Mouse (Mus musculus): ENCODE results near the gene Trmt112. TPM values are rescaled to one million over a fixed set of nuclear protein-coding genes. Genes with fewer than 3 reads are reported as not detected.

Trmt112 gene
- polyA plus RNA-seq, 1 experiment from 2014 or later: 79.1 TPM

DNA sequence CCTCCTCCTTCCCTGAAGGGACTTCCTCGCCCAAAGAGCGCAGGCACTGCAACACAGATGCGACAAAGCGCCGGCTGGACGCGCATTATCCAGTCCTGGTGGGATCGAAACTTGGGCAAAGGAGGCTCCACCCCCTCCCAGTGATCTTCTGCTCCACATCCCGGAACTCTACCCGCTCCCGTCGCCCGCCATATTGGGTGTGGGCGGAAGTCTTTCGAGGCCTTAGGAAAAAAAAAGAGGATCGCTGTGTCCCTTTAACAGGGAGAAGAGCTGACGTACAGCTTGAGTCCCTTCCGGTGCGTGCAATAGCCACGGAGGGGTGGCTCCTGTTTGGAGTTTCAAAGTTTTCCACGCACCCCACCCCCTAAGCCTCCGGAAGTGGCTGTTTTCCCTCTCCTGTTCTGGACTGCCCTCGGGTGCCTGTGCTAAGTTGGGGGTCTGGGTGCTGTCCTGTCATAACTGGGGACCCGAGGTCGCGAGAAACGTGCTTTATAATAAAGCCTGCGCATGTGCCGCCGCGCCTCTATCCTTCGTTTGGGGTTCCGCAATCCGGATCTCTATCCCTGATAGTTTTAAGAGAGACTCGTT lies 42.0 kb downstream of the Trmt112 start:
- peaks cover 46% of the 10 kb centered on the region for H3K4me1 ChIP-seq
- no peaks in the 10 kb centered on the region for H3K27me3 ChIP-seq (replicated peaks)
- H3K9ac ChIP-seq: peak overlapping the region; percentile 86
- peak overlapping the region; percentile 91 for H3K4me2 ChIP-seq
- ATAC-seq (ENCODE audit: extremely low read depth, insufficient number of reproducible peaks, low FRiP score, low TSS enrichment): peak; percentile 52
- peak overlapping the region; percentile 97 for H3K27ac ChIP-seq (replicated peaks)
- 0% methylated on average over 35 of the region's 35 CpGs for WGBS
- H3K9me3 ChIP-seq: no peaks in the 10 kb centered on the region
- peaks cover 38% of the 10 kb centered on the region for H3K36me3 ChIP-seq
- peak overlapping the region; percentile 63 for H3K4me3 ChIP-seq

DNA sequence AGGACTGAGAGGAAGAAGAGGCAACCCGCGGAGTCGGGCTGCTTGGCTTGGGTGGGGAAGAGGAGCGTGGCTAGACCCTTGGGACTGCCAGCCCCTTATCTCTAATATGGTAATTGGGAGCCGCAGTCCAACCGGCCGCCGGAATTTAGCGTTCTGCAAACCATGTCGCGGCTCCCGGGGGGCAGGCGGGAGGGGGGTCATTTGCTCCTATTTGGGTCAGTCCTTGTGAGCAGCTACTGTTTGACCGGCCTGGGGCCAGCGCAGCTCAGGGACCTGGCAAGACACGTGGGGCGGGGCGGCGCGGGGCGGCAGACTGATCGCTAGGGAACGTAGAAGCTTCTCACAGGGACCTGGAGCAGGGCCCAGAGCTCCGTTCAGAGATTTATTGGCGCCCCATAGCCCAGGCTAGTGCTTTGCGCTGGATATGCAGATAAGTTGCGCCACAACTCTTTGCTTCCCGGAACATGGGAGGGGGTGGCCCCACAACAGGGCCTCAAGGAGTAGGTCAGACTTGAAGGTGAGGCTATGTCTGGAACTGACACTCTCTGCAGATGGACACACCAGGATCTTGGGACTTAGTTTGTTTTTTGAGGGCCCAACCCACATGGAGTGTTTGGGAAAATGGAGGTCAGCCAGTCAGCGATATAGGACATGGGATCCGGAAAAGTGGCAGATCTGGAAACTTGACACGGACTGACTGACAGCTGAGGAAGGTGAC lies 42.7 kb downstream of the Trmt112 start:
- H3K9me3 ChIP-seq: no peaks in the 10 kb centered on the region
- peak overlapping the region; percentile 97 for H3K27ac ChIP-seq (replicated peaks)
- peaks cover 39% of the 10 kb centered on the region for H3K36me3 ChIP-seq
- H3K4me3 ChIP-seq: peak overlapping the region; percentile 63
- 1% methylated on average over 31 of the region's 31 CpGs for WGBS
- H3K4me2 ChIP-seq: peak overlapping the region; percentile 91
- H3K27me3 ChIP-seq (replicated peaks): no peaks in the 10 kb centered on the region
- ATAC-seq (ENCODE audit: extremely low read depth, insufficient number of reproducible peaks, low FRiP score, low TSS enrichment): peak; percentile 35; the same call in 1 of the 2 replicates
- H3K9ac ChIP-seq: peak overlapping the region; percentile 86
- H3K4me1 ChIP-seq: peaks cover 46% of the 10 kb centered on the region

DNA sequence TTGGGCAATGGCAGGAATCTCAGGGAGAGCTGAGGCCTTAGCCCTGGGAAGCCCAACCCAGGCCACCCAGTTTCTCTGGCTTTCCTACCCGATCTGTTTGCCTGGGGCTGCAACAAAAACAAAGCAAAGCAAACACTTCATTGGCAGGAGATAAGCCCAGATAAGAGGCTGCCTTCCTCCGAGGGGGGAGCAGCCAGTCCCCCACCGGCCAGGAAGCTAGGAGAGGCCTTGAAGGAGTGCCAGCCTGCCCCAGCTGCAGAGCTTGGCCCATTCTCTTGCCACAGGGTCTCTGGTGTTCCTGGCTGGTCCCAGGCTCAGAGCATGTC lies 43.2 kb downstream of the Trmt112 start:
- ATAC-seq (ENCODE audit: extremely low read depth, insufficient number of reproducible peaks, low FRiP score, low TSS enrichment): no peak
- Histone ChIP-seq H3K36me3 (peaks cover 43% of the 10 kb centered on the region), H3K4me2 (peak overlapping the region; percentile 91), H3K4me3 (peak overlapping the region; percentile 63), H3K9me3 (no peaks in the 10 kb centered on the region), H3K27me3 (replicated peaks) (no peaks in the 10 kb centered on the region), H3K4me1 (peaks cover 46% of the 10 kb centered on the region), H3K27ac (replicated peaks) (peak overlapping the region; percentile 97), H3K9ac (peak overlapping the region; percentile 86)
- 4% methylated on average over 3 of the region's 3 CpGs for WGBS

DNA sequence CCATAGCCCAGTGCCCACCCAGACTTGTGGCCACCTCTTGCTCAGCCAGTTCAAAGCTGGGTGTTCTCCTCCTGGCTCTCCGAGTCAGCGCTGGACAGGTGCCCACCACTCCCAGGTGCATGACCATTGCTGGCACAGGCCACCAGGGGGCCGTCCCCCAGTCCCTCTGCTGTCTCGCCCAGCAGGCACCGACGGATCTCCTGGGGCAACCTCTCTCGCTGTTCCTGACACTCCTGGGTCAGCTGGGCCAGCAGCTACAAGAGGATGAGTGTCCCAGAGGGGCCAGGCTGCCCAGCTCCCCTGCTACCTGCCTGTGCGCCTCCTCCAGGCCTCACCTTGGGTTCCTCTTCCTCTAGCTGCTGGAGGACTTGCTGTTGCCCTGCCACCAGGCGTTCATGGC lies 44.5 kb downstream of the Trmt112 start:
- Histone ChIP-seq H3K36me3 (peaks cover 53% of the 10 kb centered on the region), H3K4me2 (no peak overlapping the region), H3K9ac (peak overlapping the region; percentile 17; the same call in 1 of the 2 replicates), H3K4me1 (peaks cover 46% of the 10 kb centered on the region), H3K4me3 (no peak overlapping the region), H3K9me3 (no peaks in the 10 kb centered on the region), H3K27me3 (replicated peaks) (no peaks in the 10 kb centered on the region), H3K27ac (replicated peaks) (no peak overlapping the region)
- no peak for ATAC-seq (ENCODE audit: extremely low read depth, insufficient number of reproducible peaks, low FRiP score, low TSS enrichment)
- WGBS: 54% methylated on average over 9 of the region's 9 CpGs

DNA sequence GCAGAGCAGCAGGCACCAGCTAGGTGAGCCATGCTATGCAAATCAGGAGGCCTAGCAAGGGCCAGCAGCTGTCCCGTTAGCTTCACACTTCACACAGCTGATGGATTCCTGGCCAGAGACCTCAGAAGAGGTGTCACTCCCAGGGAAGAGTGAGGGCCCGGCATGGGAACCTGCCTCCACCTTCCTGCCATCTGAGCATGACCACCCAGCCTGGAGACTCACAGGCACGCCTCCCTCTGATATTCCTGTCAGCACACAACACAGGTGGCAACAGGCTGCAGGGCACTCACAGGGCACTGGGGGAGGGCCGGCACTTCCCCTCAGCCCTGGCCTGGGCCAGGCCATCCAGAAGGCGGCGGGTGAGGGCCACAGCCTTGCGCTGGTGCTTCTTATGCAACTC lies 45.9 kb downstream of the Trmt112 start:
- Histone ChIP-seq H3K27me3 (replicated peaks) (no peaks in the 10 kb centered on the region), H3K4me1 (peaks cover 37% of the 10 kb centered on the region), H3K27ac (replicated peaks) (peak overlapping the region; percentile 24; the same call in 1 of the 2 replicates), H3K9ac (peak overlapping the region; percentile 17), H3K9me3 (no peaks in the 10 kb centered on the region), H3K4me2 (peak overlapping the region; percentile 11; the same call in 1 of the 2 replicates), H3K36me3 (peaks cover 67% of the 10 kb centered on the region), H3K4me3 (no peak overlapping the region)
- 44% methylated on average over 7 of the region's 7 CpGs for WGBS
- ATAC-seq (ENCODE audit: extremely low read depth, insufficient number of reproducible peaks, low FRiP score, low TSS enrichment): no peak

DNA sequence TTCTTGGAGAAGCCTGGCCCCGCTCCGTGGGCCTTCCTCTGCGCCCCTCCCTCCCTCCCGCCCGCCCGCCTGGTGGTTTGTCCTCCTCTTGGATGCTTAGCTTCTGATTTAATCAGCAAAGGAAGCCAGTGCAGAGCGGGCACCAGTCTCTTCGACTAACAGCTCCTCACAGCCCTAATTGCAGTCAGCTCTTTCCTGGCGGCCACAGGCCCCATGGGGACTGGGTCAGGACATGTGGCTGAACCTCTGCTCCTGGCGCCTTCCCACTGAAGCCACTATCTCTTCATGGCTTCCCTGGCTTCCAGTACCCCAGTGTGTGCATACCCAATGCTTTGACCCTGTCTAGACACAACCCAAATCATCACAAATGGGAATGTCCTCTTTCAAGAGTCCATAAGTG lies 47.0 kb downstream of the Trmt112 start:
- H3K4me3 ChIP-seq: no peak overlapping the region
- peak overlapping the region; percentile 17; the same call in 1 of the 2 replicates for H3K9ac ChIP-seq
- H3K4me1 ChIP-seq: peaks cover 37% of the 10 kb centered on the region
- WGBS: 71% methylated on average over 10 of the region's 10 CpGs
- H3K27me3 ChIP-seq (replicated peaks): no peaks in the 10 kb centered on the region
- H3K9me3 ChIP-seq: no peaks in the 10 kb centered on the region
- no peak for ATAC-seq (ENCODE audit: extremely low read depth, insufficient number of reproducible peaks, low FRiP score, low TSS enrichment)
- peaks cover 76% of the 10 kb centered on the region for H3K36me3 ChIP-seq
- H3K27ac ChIP-seq (replicated peaks): no peak overlapping the region
- no peak overlapping the region for H3K4me2 ChIP-seq

Small RNA genes lying within 50 kb of the gene (microRNA-seq; reads per million reads assigned to microRNA genes)
- gene Mir6990: 1.8 reads per million

Other genes starting within 250 kb of the Trmt112 start
- gene Rps6ka4, start 69.1 kb upstream of the Trmt112 start, polyA plus RNA-seq (2015; fragmentation: Nextera tagmentation; extraction: Ambion mirVana): 14.1 and 15.4 TPM in 2 replicates
- 0.39 and 1.3 TPM in 2 replicates for gene Ccdc88b, start 51.5 kb upstream of the Trmt112 start, polyA plus RNA-seq (2015; fragmentation: Nextera tagmentation; extraction: Ambion mirVana)
- 217 and 232 TPM in 2 replicates for gene Prdx5, start 408 bp downstream of the Trmt112 start, polyA plus RNA-seq (2015; fragmentation: Nextera tagmentation; extraction: Ambion mirVana)
- 30.4 and 33.0 TPM in 2 replicates for gene Esrra, start 12.1 kb downstream of the Trmt112 start, polyA plus RNA-seq (2015; fragmentation: Nextera tagmentation; extraction: Ambion mirVana)
- 1.7 and 3.6 TPM in 2 replicates for gene Catsperz, start 15.7 kb downstream of the Trmt112 start, polyA plus RNA-seq (2015; fragmentation: Nextera tagmentation; extraction: Ambion mirVana)
- gene Kcnk4, start 24.8 kb downstream of the Trmt112 start, polyA plus RNA-seq (2015; fragmentation: Nextera tagmentation; extraction: Ambion mirVana): 0.18 and 0.44 TPM in 2 replicates
- 56.9 and 59.8 TPM in 2 replicates for gene Bad, start 32.2 kb downstream of the Trmt112 start, polyA plus RNA-seq (2015; fragmentation: Nextera tagmentation; extraction: Ambion mirVana)
- gene Gpr137, start 32.8 kb downstream of the Trmt112 start, polyA plus RNA-seq (2015; fragmentation: Nextera tagmentation; extraction: Ambion mirVana): 18.6 and 19.6 TPM in 2 replicates
- gene Ppp1r14b, start 65.3 kb downstream of the Trmt112 start, polyA plus RNA-seq (2015; fragmentation: Nextera tagmentation; extraction: Ambion mirVana): 82.3 and 117 TPM in 2 replicates
- gene Plcb3, start 66.8 kb downstream of the Trmt112 start, polyA plus RNA-seq (2015; fragmentation: Nextera tagmentation; extraction: Ambion mirVana): 18.1 and 18.6 TPM in 2 replicates
- 80.9 and 98.7 TPM in 2 replicates for gene Fkbp2, start 70.8 kb downstream of the Trmt112 start, polyA plus RNA-seq (2015; fragmentation: Nextera tagmentation; extraction: Ambion mirVana)
- gene Vegfb, start 78.0 kb downstream of the Trmt112 start, polyA plus RNA-seq (2015; fragmentation: Nextera tagmentation; extraction: Ambion mirVana): 125 and 133 TPM in 2 replicates
- 33.2 and 35.6 TPM in 2 replicates for gene Dnajc4, start 82.9 kb downstream of the Trmt112 start, polyA plus RNA-seq (2015; fragmentation: Nextera tagmentation; extraction: Ambion mirVana)
- gene Nudt22, start 86.4 kb downstream of the Trmt112 start, polyA plus RNA-seq (2015; fragmentation: Nextera tagmentation; extraction: Ambion mirVana): 23.3 and 26.8 TPM in 2 replicates
- gene Trpt1, start 86.4 kb downstream of the Trmt112 start, polyA plus RNA-seq (2015; fragmentation: Nextera tagmentation; extraction: Ambion mirVana): 15.8 and 16.6 TPM in 2 replicates
- gene Fermt3, start 109.8 kb downstream of the Trmt112 start, polyA plus RNA-seq (2015; fragmentation: Nextera tagmentation; extraction: Ambion mirVana): 7.6 and 8.1 TPM in 2 replicates
- 207 and 228 TPM in 2 replicates for gene Stip1, start 130.3 kb downstream of the Trmt112 start, polyA plus RNA-seq (2015; fragmentation: Nextera tagmentation; extraction: Ambion mirVana)
- gene Macrod1, start 147.1 kb downstream of the Trmt112 start, polyA plus RNA-seq (2015; fragmentation: Nextera tagmentation; extraction: Ambion mirVana): 32.0 and 32.9 TPM in 2 replicates
- gene Flrt1, start 196.0 kb downstream of the Trmt112 start, polyA plus RNA-seq (2015; fragmentation: Nextera tagmentation; extraction: Ambion mirVana): 1.1 and 1.4 TPM in 2 replicates

Measured in heart, embryonic 13.5 days (tissue).